Mouse (Mus musculus) heart, adult 2 months (tissue): ENCODE measurements at regions not wholly inside any gene's neighbourhood (a gene's known extent, or its start where the extent isn't known, plus 50 kb on each side); places are given as distances from the start of the nearest gene placed in this dataset.

Experiments used
- CTCF ChIP-seq: fragments of 200-600 bp; IDR thresholded peaks from 2 replicates; pipeline ENCODE4 v1.8.1; 2022; ENCODE audit warnings: antibody characterized with exemption, mild to moderate bottlenecking, moderate library complexity
- EP300 ChIP-seq: fragments of 200-500 bp; IDR thresholded peaks from 2 replicates; pipeline ENCODE4 v1.6.1; 2011; ENCODE audit warnings: low read depth, low read length, control low read depth; ENCODE audit not compliant: insufficient read depth
- POLR2A ChIP-seq: fragments of 200-500 bp; IDR thresholded peaks from 2 replicates; pipeline ENCODE4 v1.6.1; 2011; ENCODE audit warnings: mild to moderate bottlenecking, low read depth, low read length, control low read depth; ENCODE audit not compliant: insufficient read depth

DNA sequence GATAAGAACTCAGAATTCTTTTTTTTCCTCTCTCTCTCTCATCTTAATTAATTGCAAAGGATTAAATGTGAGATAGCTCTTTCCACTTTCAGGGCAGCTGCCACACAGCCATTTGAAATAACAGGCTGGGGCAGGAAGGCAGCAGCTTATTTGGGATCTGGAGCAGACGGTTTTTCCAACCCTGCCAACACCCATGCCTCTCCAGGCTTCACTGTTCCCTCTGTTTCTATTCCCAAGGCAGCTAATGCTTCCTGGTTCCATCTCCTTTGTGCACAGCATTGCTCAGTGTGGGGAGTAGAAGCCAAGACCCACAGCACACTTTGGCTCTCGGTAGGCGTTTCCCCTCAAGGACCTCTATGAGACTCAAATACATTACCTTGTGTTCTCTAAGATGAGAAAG is 109.4 kb upstream of the Nr4a3 start:
- TF ChIP-seq POLR2A (no peak), CTCF (no peak), EP300 (no peak)
